ENCODE assay signal across 8 mouse cellular contexts in genomic region chrX:102059437-102059836, GRCm38 (mm10). TPM values are rescaled to one million over a fixed set of nuclear protein-coding genes. Genes with fewer than 3 reads are reported as not detected.
DNase-seq lines count a peak whose midpoint lies in the region; ATAC-seq and TF ChIP-seq lines count a peak whose summit lies in the region.

No protein-coding gene starts in this region.

- no peak overlapping the region for H3K9ac ChIP-seq in hindbrain, postnatal 0 days (replicated peaks; ENCODE audit: low read length)
- H3K9ac ChIP-seq in hindbrain, embryonic 13.5 days, result no peak overlapping the region
- no peak overlapping the region for H3K9ac ChIP-seq in neural tube, embryonic 15.5 days (replicated peaks)

- DNase-seq in hindbrain, postnatal 0 days (ENCODE audit: low spot score), result no peak
- no peak for DNase-seq in layer of hippocampus, adult 18-20 months (ENCODE audit: low spot score in 2 of 2)
- no peak for DNase-seq in gastrocnemius, adult 18-20 months (ENCODE audit: low spot score)

- H3K4me2 ChIP-seq in hindbrain, postnatal 0 days (ENCODE audit: low read depth, low read length), result no peak overlapping the region
- H3K4me2 ChIP-seq in hindbrain, embryonic 13.5 days, result no peak overlapping the region
- H3K4me2 ChIP-seq in neural tube, embryonic 15.5 days, result no peak overlapping the region

- H3K27me3 ChIP-seq in hindbrain, postnatal 0 days (ENCODE audit: insufficient read depth, low read length), result no peaks in the 10 kb centered on the region
- peaks cover 11% of the 10 kb centered on the region; the same call in 1 of the 2 replicates for H3K27me3 ChIP-seq in hindbrain, embryonic 13.5 days
- no peaks in the 10 kb centered on the region for H3K27me3 ChIP-seq in E14TG2a.4 (ENCODE audit: insufficient read depth, low read length)
- 0 out of 2 replicates have a peak, but pooled peaks cover 8% of the 10 kb centered on the region for H3K27me3 ChIP-seq in neural tube, embryonic 15.5 days (replicated peaks)

- no peak for ATAC-seq in hindbrain, postnatal 0 days
- no peak for ATAC-seq in hindbrain, embryonic 13.5 days (ENCODE audit: low FRiP score)
- peak; percentile 73 for ATAC-seq in common myeloid progenitor, adult 5-6 weeks (replicated peaks; ENCODE audit: low read depth, poor library complexity, severe bottlenecking)
- peak; percentile 79 for ATAC-seq in megakaryocyte, adult 5-6 weeks (ENCODE audit: poor library complexity, severe bottlenecking)
- ATAC-seq in neural tube, embryonic 15.5 days (ENCODE audit: low FRiP score), result no peak

- no peaks in the 10 kb centered on the region for H3K4me1 ChIP-seq in hindbrain, postnatal 0 days (ENCODE audit: insufficient read depth, low read length)
- peaks cover 6% of the 10 kb centered on the region for H3K4me1 ChIP-seq in hindbrain, embryonic 13.5 days (replicated peaks)
- no peaks in the 10 kb centered on the region for H3K4me1 ChIP-seq in E14TG2a.4 (replicated peaks; ENCODE audit: low read depth, low read length)
- H3K4me1 ChIP-seq in neural tube, embryonic 15.5 days, result 0 out of 2 replicates have a peak, but pooled peaks cover 4% of the 10 kb centered on the region

- no peaks in the 10 kb centered on the region for H3K9me3 ChIP-seq in hindbrain, postnatal 0 days (ENCODE audit: low read length)
- no peaks in the 10 kb centered on the region for H3K9me3 ChIP-seq in hindbrain, embryonic 13.5 days
- no peaks in the 10 kb centered on the region for H3K9me3 ChIP-seq in E14TG2a.4 (ENCODE audit: low read length)
- no peaks in the 10 kb centered on the region for H3K9me3 ChIP-seq in neural tube, embryonic 15.5 days (replicated peaks)

- H3K27ac ChIP-seq in hindbrain, postnatal 0 days, result no peak overlapping the region
- H3K27ac ChIP-seq in hindbrain, embryonic 13.5 days, result no peak overlapping the region
- H3K27ac ChIP-seq in neural tube, embryonic 15.5 days (replicated peaks), result no peak overlapping the region

- WGBS in hindbrain, postnatal 0 days, result 62% methylated on average over 9 of the region's 9 CpGs
- WGBS in hindbrain, embryonic 13.5 days, result 64% methylated on average over 9 of the region's 9 CpGs
- 65% methylated on average over 9 of the region's 9 CpGs for WGBS in neural tube, embryonic 15.5 days

- TF ChIP-seq CTCF in hindbrain, postnatal 0 days (IDR thresholded peaks at IDR 0.05; ENCODE audit: low read depth), result peak; percentile 67
- TF ChIP-seq CTCF in E14TG2a.4 (conservative IDR thresholded peaks at IDR 0.05; ENCODE audit: low read length), result peak; percentile 66

- no peaks in the 10 kb centered on the region for H3K36me3 ChIP-seq in hindbrain, postnatal 0 days (ENCODE audit: insufficient read depth, low read length)
- H3K36me3 ChIP-seq in hindbrain, embryonic 13.5 days, result no peaks in the 10 kb centered on the region
- H3K36me3 ChIP-seq in E14TG2a.4 (ENCODE audit: insufficient read depth, low read length), result no peaks in the 10 kb centered on the region
- H3K36me3 ChIP-seq in neural tube, embryonic 15.5 days, result no peaks in the 10 kb centered on the region

- H3K4me3 ChIP-seq in hindbrain, postnatal 0 days (ENCODE audit: low read length), result no peak overlapping the region
- H3K4me3 ChIP-seq in hindbrain, embryonic 13.5 days, result no peak overlapping the region
- H3K4me3 ChIP-seq in E14TG2a.4 (replicated peaks; ENCODE audit: low read length), result no peak overlapping the region
- no peak overlapping the region for H3K4me3 ChIP-seq in neural tube, embryonic 15.5 days (replicated peaks)

RNA-seq across cellular contexts. Expression of gene Rtl5, which starts 11.7 kb away (rescaled TPM):
- 23.7 and 33.8 TPM in 2 replicates for total RNA-seq in hindbrain, postnatal 0 days (2014; rRNA removed)
- polyA plus RNA-seq in hindbrain, postnatal 0 days (2015; fragmentation: Nextera tagmentation; extraction: Ambion mirVana), result 3.6 and 4.8 TPM in 2 replicates
- 4.7 and 7.1 TPM in 2 replicates for polyA plus RNA-seq in hindbrain, embryonic 13.5 days (2015; fragmentation: Nextera tagmentation; extraction: Ambion mirVana)
- total RNA-seq in common myeloid progenitor, adult 5-6 weeks (2017), result 2.0 and 4.1 TPM in 2 replicates
- 3.3 and 4.2 TPM in 2 replicates for total RNA-seq in megakaryocyte, adult 5-6 weeks (2015)
- 4.0 and 4.2 TPM in 2 replicates for total RNA-seq in megakaryocyte, adult 5-6 weeks (2017)
- 4.7 and 6.3 TPM in 2 replicates for polyA plus RNA-seq in neural tube, embryonic 15.5 days (2015; fragmentation: Nextera tagmentation; extraction: Ambion mirVana)
- 10 to 100 TPM in 1 of 2 experiments, 1 to 10 TPM in 1; 7.5 to 10.8 TPM for total RNA-seq in layer of hippocampus, adult 18-20 months (2021)
- under 1 TPM; 0.50 to 0.55 TPM for total RNA-seq in gastrocnemius, adult 18-20 months (2021)

RNA-seq across cellular contexts. Expression of gene Pin4, which starts 59.8 kb away (rescaled TPM):
- 2.2 and 5.3 TPM in 2 replicates for total RNA-seq in hindbrain, postnatal 0 days (2014; rRNA removed)
- 50.1 and 57.6 TPM in 2 replicates for polyA plus RNA-seq in hindbrain, postnatal 0 days (2015; fragmentation: Nextera tagmentation; extraction: Ambion mirVana)
- 82.0 and 83.3 TPM in 2 replicates for polyA plus RNA-seq in hindbrain, embryonic 13.5 days (2015; fragmentation: Nextera tagmentation; extraction: Ambion mirVana)
- 96.1 and 155 TPM in 2 replicates for total RNA-seq in common myeloid progenitor, adult 5-6 weeks (2017)
- 46.4 and 55.5 TPM in 2 replicates for total RNA-seq in megakaryocyte, adult 5-6 weeks (2015)
- total RNA-seq in megakaryocyte, adult 5-6 weeks (2017), result 105 and 116 TPM in 2 replicates
- 69.9 and 71.6 TPM in 2 replicates for polyA plus RNA-seq in neural tube, embryonic 15.5 days (2015; fragmentation: Nextera tagmentation; extraction: Ambion mirVana)
- total RNA-seq in layer of hippocampus, adult 18-20 months (2021), result 10 to 100 TPM; 27.1 to 28.3 TPM
- total RNA-seq in gastrocnemius, adult 18-20 months (2021), result 10 to 100 TPM; 35.5 to 38.2 TPM

Comparison
In these comparisons a context has a peak if more than half of its experiments do, and no peak if none do; other contexts are left out.
1. ATAC-seq: peak in common myeloid progenitor, adult 5-6 weeks (single experiment) and megakaryocyte, adult 5-6 weeks (single experiment); none in hindbrain, postnatal 0 days (single experiment), hindbrain, embryonic 13.5 days (single experiment) and neural tube, embryonic 15.5 days (single experiment).